Mouse (Mus musculus) hindbrain, postnatal 0 days (tissue): ENCODE measurements around the gene Gm10401. TPM values are rescaled to one million over a fixed set of nuclear protein-coding genes. Genes with fewer than 3 reads are reported as not detected.

ENCODE experiments used
- ATAC-seq: fragments of 200-750 bp; cut with Nextera tagmentation; 2 replicates; pipeline ENCODE4 v1.8.0; 2017; ENCODE audit warnings: mild to moderate bottlenecking, moderate TSS enrichment, moderate library complexity
- DNase-seq: peaks from one replicate; pipeline ENCODE4 v3.0.0-alpha.2; 2015; ENCODE audit warnings: low spot score
- H3K27ac ChIP-seq: fragments of 300-500 bp; sonication (generic); 2 replicates; pipeline ENCODE4 v1.5.1; 2014; ENCODE audit warnings: mild to moderate bottlenecking
- H3K27me3 ChIP-seq: fragments of 300-500 bp; sonication (generic); 2 replicates; pipeline ENCODE4 v1.6.1; 2014; ENCODE audit warnings: low read length, mixed read lengths; ENCODE audit not compliant: insufficient read depth
- H3K36me3 ChIP-seq: fragments of 300-500 bp; sonication (generic); 2 replicates; pipeline ENCODE4 v1.6.1; 2014; ENCODE audit warnings: low read length, mixed read lengths; ENCODE audit not compliant: insufficient read depth
- H3K4me1 ChIP-seq: fragments of 300-500 bp; sonication (generic); 2 replicates; pipeline ENCODE4 v1.6.1; 2014; ENCODE audit warnings: antibody characterized with exemption, low read length, mixed read lengths; ENCODE audit not compliant: insufficient read depth
- H3K4me2 ChIP-seq: fragments of 300-500 bp; sonication (generic); 2 replicates; pipeline ENCODE4 v1.6.1; 2014; ENCODE audit warnings: low read depth, mild to moderate bottlenecking, low read length, moderate library complexity, mixed read lengths
- H3K4me3 ChIP-seq: fragments of 300-500 bp; sonication (generic); 2 replicates; pipeline ENCODE4 v1.5.1; 2014; ENCODE audit warnings: low read length
- H3K9ac ChIP-seq: fragments of 300-500 bp; sonication (generic); replicated peaks from 2 replicates; pipeline ENCODE4 v1.6.1; 2014; ENCODE audit warnings: mild to moderate bottlenecking, low read length, moderate library complexity, mixed read lengths
- H3K9me3 ChIP-seq: fragments of 300-500 bp; sonication (generic); 2 replicates; pipeline ENCODE4 v1.6.1; 2016; ENCODE audit warnings: low read length, mixed read lengths
- CTCF ChIP-seq: IDR thresholded peaks from 2 replicates; pipeline ENCODE4 v1.5.1; 2016; ENCODE audit warnings: antibody characterized with exemption, control low read depth, low read depth
- WGBS: fragments of 180-500 bp; shearing (Covaris S2); extraction: QIAGEN DNeasy Blood & Tissue Kit; methylation state at CpG from one replicate; pipeline ENCODE4 v1.1.7; 2014; 5-methylcytosine and 5-hydroxymethylcytosine counted together
- polyA plus RNA-seq: library from polyadenylated mRNA; unstranded; fragments of >200 nt; fragmentation: Nextera tagmentation; extraction: Ambion mirVana; gene quantifications from 2 replicates; pipeline ENCODE4 v1.2.1, GENCODE M21; 2015
- total RNA-seq: library from RNA; depleted of rRNA; stranded (reverse); fragments of >200 nt; gene quantifications from 2 replicates; pipeline ENCODE4 v1.2.3, GENCODE M21; 2014; rRNA removed

Gm10401 gene
- not detected in 2 replicates for total RNA-seq
- polyA plus RNA-seq, result 38.5 and 39.3 TPM in 2 replicates

GRCm38 (mm10) chr5:115098195-115098594 lies at the start of gene Gm10401:
Gm10401 (minus strand) TSS chr5:115098295.
- ATAC-seq (no peak), DNase-seq (no peak)
- Histone ChIP-seq H3K36me3 (peaks cover 34% of the 10 kb centered on the region), H3K4me2 (no peak within 1 kb of the TSS), H3K9me3 (no peaks in the 10 kb centered on the region), H3K27me3 (no peaks in the 10 kb centered on the region), H3K4me3 (no peak within 1 kb of the TSS), H3K9ac (no peak within 1 kb of the TSS), H3K27ac (no peak within 1 kb of the TSS), H3K4me1 (no peaks in the 10 kb centered on the region)
- 97% methylated on average over 8 of the region's 8 CpGs for WGBS
- TF ChIP-seq CTCF, result no peak

- Histone ChIP-seq H3K4me2 (no peak overlapping the region), H3K4me3 (no peak overlapping the region), H3K9me3 (no peaks in the 10 kb centered on the region), H3K36me3 (peaks cover 46% of the 10 kb centered on the region), H3K4me1 (peaks cover 6% of the 10 kb centered on the region; the same call in 1 of the 2 replicates), H3K27me3 (no peaks in the 10 kb centered on the region), H3K9ac (no peak overlapping the region), H3K27ac (no peak overlapping the region)
- no peak for ATAC-seq
- WGBS, result 86% methylated on average over 3 of the region's 3 CpGs
- no peak for DNase-seq
- no peak for TF ChIP-seq CTCF
Measured at GRCm38 (mm10) chr5:115147388-115147787, 49.3 kb upstream of the Gm10401 start.

GRCm38 (mm10) chr5:115146747-115147130 lies 48.6 kb upstream of the Gm10401 start:
- Histone ChIP-seq H3K27ac (no peak overlapping the region), H3K27me3 (no peaks in the 10 kb centered on the region)
- TF ChIP-seq CTCF, result no peak

GRCm38 (mm10) chr5:115145976-115146746 lies 48.1 kb upstream of the Gm10401 start:
- WGBS, result 91% methylated on average over 6 of the region's 6 CpGs
- H3K4me3 ChIP-seq, result no peak overlapping the region
- no peak for ATAC-seq
- H3K4me2 ChIP-seq, result no peak overlapping the region
- TF ChIP-seq CTCF, result no peak
- H3K9ac ChIP-seq, result no peak overlapping the region
- H3K27me3 ChIP-seq, result no peaks in the 10 kb centered on the region
- H3K4me1 ChIP-seq, result peaks cover 6% of the 10 kb centered on the region; the same call in 1 of the 2 replicates
- DNase-seq, result no peak
- H3K36me3 ChIP-seq, result peaks cover 46% of the 10 kb centered on the region
- H3K27ac ChIP-seq, result no peak overlapping the region
- H3K9me3 ChIP-seq, result no peaks in the 10 kb centered on the region

More at GRCm38 (mm10) chr5:115146747-115147130, 48.6 kb upstream of the Gm10401 start:
- H3K4me2 ChIP-seq, result no peak overlapping the region
- H3K9ac ChIP-seq, result no peak overlapping the region
- H3K9me3 ChIP-seq, result no peaks in the 10 kb centered on the region
- H3K4me1 ChIP-seq, result peaks cover 6% of the 10 kb centered on the region; the same call in 1 of the 2 replicates
- no peak overlapping the region for H3K4me3 ChIP-seq
- DNase-seq (no peak), ATAC-seq (no peak)
- peaks cover 46% of the 10 kb centered on the region for H3K36me3 ChIP-seq

GRCm38 (mm10) chr5:115145253-115145968 lies 47.3 kb upstream of the Gm10401 start:
- no peaks in the 10 kb centered on the region for H3K9me3 ChIP-seq
- no peak overlapping the region for H3K27ac ChIP-seq
- H3K4me1 ChIP-seq, result peaks cover 6% of the 10 kb centered on the region; the same call in 1 of the 2 replicates
- ATAC-seq (no peak), DNase-seq (no peak)
- no peak overlapping the region for H3K4me2 ChIP-seq
- no peaks in the 10 kb centered on the region for H3K27me3 ChIP-seq
- peaks cover 41% of the 10 kb centered on the region for H3K36me3 ChIP-seq
- 62% methylated on average over 11 of the region's 11 CpGs for whole genome bisulfite sequencing
- H3K9ac ChIP-seq, result no peak overlapping the region
- no peak overlapping the region for H3K4me3 ChIP-seq
- no peak for TF ChIP-seq CTCF

- Histone ChIP-seq H3K4me3 (no peak overlapping the region), H3K9me3 (no peaks in the 10 kb centered on the region), H3K27ac (no peak overlapping the region), H3K27me3 (no peaks in the 10 kb centered on the region), H3K36me3 (peaks cover 32% of the 10 kb centered on the region), H3K4me1 (peaks cover 6% of the 10 kb centered on the region; the same call in 1 of the 2 replicates), H3K9ac (no peak overlapping the region), H3K4me2 (no peak overlapping the region)
- WGBS, result 63% methylated on average over 6 of the region's 6 CpGs
- no peak for TF ChIP-seq CTCF
- no peak for ATAC-seq
- DNase-seq, result no peak
Measured at GRCm38 (mm10) chr5:115144471-115144870, 46.4 kb upstream of the Gm10401 start.
